Mouse (Mus musculus): Measurements from ENCODE around the gene Nudt12. TPM values are rescaled to one million over a fixed set of nuclear protein-coding genes. Genes with fewer than 3 reads are reported as not detected.

Nudt12 gene
- total RNA-seq, 2 experiments from 2014 or later: 10.8 to 13.3 TPM

- Histone ChIP-seq H3K27ac (no peak overlapping the region), H3K4me3 (no peak overlapping the region)
- no peak for DNase-seq (ENCODE audit: low spot score in 2 of 2)
- TF ChIP-seq CTCF (conservative IDR thresholded peaks at IDR 0.05): no peak
Observed at GRCm38 (mm10) chr17:58957055-58957454, 56.1 kb downstream of the Nudt12 start.

Other genes with a start within 250 kb of the Nudt12 start
- gene Pdzph1, start 22.0 kb downstream of the Nudt12 start, total RNA-seq (2021): 1 to 10 TPM; 2.1 to 2.3 TPM